Mouse (Mus musculus): ENCODE measurements at regions not wholly inside any gene's neighbourhood (a gene's known extent, or its start where the extent isn't known, plus 50 kb on each side); places are given as distances from the start of the nearest gene placed in this dataset.

DNA sequence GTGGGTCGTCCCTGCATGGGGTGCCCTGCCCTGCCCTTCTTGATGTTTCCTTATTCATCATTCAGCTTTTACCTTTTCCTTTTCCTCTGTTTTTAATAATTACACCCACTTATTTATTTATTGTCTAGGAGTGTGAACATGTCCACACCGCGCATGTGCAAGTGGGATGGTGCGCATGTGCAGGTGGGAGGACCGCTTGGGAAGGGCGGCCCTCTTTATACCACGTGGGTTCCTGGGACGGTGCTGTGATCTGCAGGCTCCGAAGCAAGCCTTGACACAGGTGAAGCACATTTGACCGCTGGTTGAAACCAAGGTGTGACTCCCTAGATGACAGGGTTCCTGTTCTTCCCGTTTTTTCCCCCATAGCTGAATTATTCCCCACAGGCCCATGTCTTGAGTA lies 60.0 kb downstream of the Syf2 start:
- TF ChIP-seq CTCF (IDR thresholded peaks at IDR 0.05; ENCODE audit: low read depth) (no peak), EP300 (IDR thresholded peaks at IDR 0.05; ENCODE audit: low read depth) (no peak)

Measured in liver, postnatal 0 days (tissue).